Mouse (Mus musculus) ovary, adult 18-20 months (tissue): ENCODE measurements around the gene Hhatl.

Experiments
- DNase-seq: peaks from one replicate; pipeline ENCODE4 v3.0.0; 2022; ENCODE audit warnings: low spot score, mixed read lengths

Gene Hhatl

GRCm38 (mm10) chr9:121791757-121792521, at the start of gene Hhatl:
Hhatl (minus strand) TSS chr9:121792507.
- no peak for DNase-seq

- no peak for DNase-seq
Observed at GRCm38 (mm10) chr9:121839622-121839965, 47.3 kb upstream of the Hhatl start.

GRCm38 (mm10) chr9:121838829-121839621, 46.7 kb upstream of the Hhatl start, which contains the start of gene Ccdc13:
Ccdc13 (minus strand) TSS chr9:121839461.
- peak; percentile 70 for DNase-seq

GRCm38 (mm10) chr9:121838008-121838407, 45.7 kb upstream of the Hhatl start:
- DNase-seq: no peak

- DNase-seq: no peak
Observed at GRCm38 (mm10) chr9:121833825-121834224, 41.5 kb upstream of the Hhatl start.

- DNase-seq: no peak
Observed at GRCm38 (mm10) chr9:121830956-121831293, 38.6 kb upstream of the Hhatl start.

GRCm38 (mm10) chr9:121830243-121830955, 38.1 kb upstream of the Hhatl start:
- DNase-seq: no peak

- DNase-seq: no peak
Observed at GRCm38 (mm10) chr9:121829270-121829992, 37.1 kb upstream of the Hhatl start.

- DNase-seq: no peak
Observed at GRCm38 (mm10) chr9:121828314-121828713, 36.0 kb upstream of the Hhatl start.

GRCm38 (mm10) chr9:121826356-121826755, 34.0 kb upstream of the Hhatl start:
- DNase-seq: no peak

GRCm38 (mm10) chr9:121823991-121824390, 31.7 kb upstream of the Hhatl start:
- no peak for DNase-seq

GRCm38 (mm10) chr9:121823051-121823450, 30.7 kb upstream of the Hhatl start:
- DNase-seq: no peak

- no peak for DNase-seq
Observed at GRCm38 (mm10) chr9:121822585-121822991, 30.3 kb upstream of the Hhatl start.

- DNase-seq: no peak
Observed at GRCm38 (mm10) chr9:121820765-121821164, 28.5 kb upstream of the Hhatl start.

GRCm38 (mm10) chr9:121819771-121820471, 27.6 kb upstream of the Hhatl start:
- DNase-seq: no peak

- peak; percentile 34 for DNase-seq
Observed at GRCm38 (mm10) chr9:121819073-121819770, 26.9 kb upstream of the Hhatl start.

- DNase-seq: no peak
Observed at GRCm38 (mm10) chr9:121815183-121815582, 22.9 kb upstream of the Hhatl start.

GRCm38 (mm10) chr9:121810081-121810821, 17.9 kb upstream of the Hhatl start:
- DNase-seq: peak; percentile 55

GRCm38 (mm10) chr9:121808511-121808910, 16.2 kb upstream of the Hhatl start:
- no peak for DNase-seq

GRCm38 (mm10) chr9:121807947-121808346, 15.6 kb upstream of the Hhatl start:
- DNase-seq: no peak
